Mouse (Mus musculus): ENCODE measurements around the gene Gm10097. TPM values are rescaled to one million over a fixed set of nuclear protein-coding genes. Genes with fewer than 3 reads are reported as not detected.

Gm10097 gene
- not detected in 2 replicates for total RNA-seq (2023)

DNA sequence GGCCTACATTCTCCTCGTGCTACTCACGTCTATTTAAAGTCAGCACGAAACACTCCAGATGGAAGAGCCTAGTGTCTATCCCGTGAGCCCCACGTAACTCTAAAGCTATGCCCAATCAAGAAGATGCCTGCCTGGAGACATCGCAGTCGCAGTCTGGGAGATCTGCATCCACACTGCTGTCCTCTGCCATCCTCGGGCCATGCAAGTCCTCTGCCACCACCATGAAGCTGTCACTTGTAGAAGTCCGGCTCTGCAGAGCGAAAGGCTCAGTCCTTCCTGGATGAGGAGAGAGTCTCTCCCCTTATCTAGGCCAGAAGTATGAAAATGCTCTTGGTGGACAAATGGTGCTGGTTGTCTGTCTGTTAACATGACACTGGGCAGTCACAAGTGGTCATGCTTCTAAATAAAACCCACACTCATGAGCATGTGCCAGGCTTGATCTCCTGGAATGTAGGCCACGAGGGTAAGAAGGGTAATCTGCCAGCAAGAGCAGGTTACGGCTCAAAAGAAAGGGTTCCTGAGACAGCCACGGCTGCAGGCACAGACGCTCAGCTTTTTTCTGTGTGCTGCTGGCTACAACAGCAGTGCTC, at the start of gene Gm10097:
Gm10097 (plus strand) TSS at position 517 of the 590 bp plus-strand sequence.

Measured in neutrophil, adult 65 days (primary cell).